Mouse (Mus musculus): ENCODE measurements around the gene Ccdc125. TPM values are rescaled to one million over a fixed set of nuclear protein-coding genes. Genes with fewer than 3 reads are reported as not detected.

Gene Ccdc125
- polyA plus RNA-seq, 1 experiment from 2014 or later, result 8.7 TPM

Other genes starting within 250 kb of the Ccdc125 start
- gene Naip1, start 216.8 kb upstream of the Ccdc125 start, polyA plus RNA-seq (2015; fragmentation: Nextera tagmentation; extraction: Ambion mirVana), result 9.1 and 15.4 TPM in 2 replicates
- 70.9 and 84.0 TPM in 2 replicates for gene Gtf2h2, start 177.1 kb upstream of the Ccdc125 start, polyA plus RNA-seq (2015; fragmentation: Nextera tagmentation; extraction: Ambion mirVana)
- 96.4 and 96.9 TPM in 2 replicates for gene Ocln, start 117.0 kb upstream of the Ccdc125 start, polyA plus RNA-seq (2015; fragmentation: Nextera tagmentation; extraction: Ambion mirVana)
- gene Marveld2, start 52.7 kb upstream of the Ccdc125 start, polyA plus RNA-seq (2015; fragmentation: Nextera tagmentation; extraction: Ambion mirVana), result 29.5 and 31.6 TPM in 2 replicates
- 222 and 244 TPM in 2 replicates for gene Ak6, start 18.7 kb upstream of the Ccdc125 start, polyA plus RNA-seq (2015; fragmentation: Nextera tagmentation; extraction: Ambion mirVana)
- gene Rad17, start 18.7 kb upstream of the Ccdc125 start, polyA plus RNA-seq (2015; fragmentation: Nextera tagmentation; extraction: Ambion mirVana), result 14.5 and 15.8 TPM in 2 replicates
- 7.0 and 7.4 TPM in 2 replicates for gene Taf9, start 18.1 kb upstream of the Ccdc125 start, polyA plus RNA-seq (2015; fragmentation: Nextera tagmentation; extraction: Ambion mirVana)
- 71.5 and 78.7 TPM in 2 replicates for gene Cdk7, start 61.2 kb downstream of the Ccdc125 start, polyA plus RNA-seq (2015; fragmentation: Nextera tagmentation; extraction: Ambion mirVana)
- 296 and 320 TPM in 2 replicates for gene Mrps36, start 74.9 kb downstream of the Ccdc125 start, polyA plus RNA-seq (2015; fragmentation: Nextera tagmentation; extraction: Ambion mirVana)
- gene Cenph, start 106.2 kb downstream of the Ccdc125 start, polyA plus RNA-seq (2015; fragmentation: Nextera tagmentation; extraction: Ambion mirVana), result 22.6 and 29.0 TPM in 2 replicates
- 169 and 199 TPM in 2 replicates for gene Ccnb1, start 116.9 kb downstream of the Ccdc125 start, polyA plus RNA-seq (2015; fragmentation: Nextera tagmentation; extraction: Ambion mirVana)
- 59.1 and 70.4 TPM in 2 replicates for gene Slc30a5, start 163.7 kb downstream of the Ccdc125 start, polyA plus RNA-seq (2015; fragmentation: Nextera tagmentation; extraction: Ambion mirVana)